Mouse (Mus musculus) thymus, adult 2 months (tissue): ENCODE measurements around the gene Pced1b. TPM values are rescaled to one million over a fixed set of nuclear protein-coding genes. Genes with fewer than 3 reads are reported as not detected.

Experiments
- DNase-seq: peaks from one replicate; pipeline ENCODE4 v3.0.0; 2021
- H3K27ac ChIP-seq: fragments of 200-500 bp; 2 replicates; pipeline ENCODE4 v1.5.1; 2012; ENCODE audit warnings: low read length, control low read depth; ENCODE audit not compliant: control insufficient read depth, insufficient read depth
- H3K27me3 ChIP-seq: fragments of 200-500 bp; 2 replicates; pipeline ENCODE4 v1.6.1; 2012; ENCODE audit warnings: mild to moderate bottlenecking, low read length, moderate library complexity, mixed read lengths; ENCODE audit not compliant: control insufficient read depth, insufficient read depth
- H3K36me3 ChIP-seq: fragments of 200-500 bp; 2 replicates; pipeline ENCODE4 v1.6.1; 2012; ENCODE audit warnings: mild to moderate bottlenecking, low read length, moderate library complexity; ENCODE audit not compliant: control insufficient read depth, insufficient read depth
- H3K4me1 ChIP-seq: fragments of 200-500 bp; replicated peaks from 2 replicates; pipeline ENCODE4 v1.6.1; 2012; ENCODE audit warnings: low read length; ENCODE audit not compliant: control insufficient read depth, insufficient read depth
- H3K4me3 ChIP-seq: fragments of 200-500 bp; 2 replicates; pipeline ENCODE4 v1.5.1; 2012; ENCODE audit warnings: mild to moderate bottlenecking, low read length, control low read depth, moderate library complexity; ENCODE audit not compliant: control insufficient read depth, insufficient read depth
- CTCF ChIP-seq: fragments of 200-500 bp; IDR thresholded peaks from 2 replicates; pipeline ENCODE4 v1.5.1; 2012; ENCODE audit warnings: mild to moderate bottlenecking, control low read depth, low read length, moderate library complexity, borderline replicate concordance; ENCODE audit not compliant: control insufficient read depth, poor library complexity, insufficient read depth; ENCODE audit errors: extremely low read depth
- POLR2A ChIP-seq: fragments of 200-500 bp; IDR thresholded peaks from 2 replicates; pipeline ENCODE4 v1.6.1; 2012; ENCODE audit warnings: mild to moderate bottlenecking, low read length, control low read depth, moderate library complexity; ENCODE audit not compliant: control insufficient read depth, poor library complexity, insufficient read depth; ENCODE audit errors: extremely low read depth
- WGBS: fragments of 180-500 bp; shearing (Covaris S2); methylation state at CpG from one replicate; pipeline ENCODE4 v1.1.7; 2018; 5-methylcytosine and 5-hydroxymethylcytosine counted together
- polyA plus RNA-seq: library from polyadenylated mRNA; depleted of rRNA; stranded (reverse); fragments of >200 nt; gene quantifications from 2 replicates; pipeline ENCODE4 v1.2.3, GENCODE M21; 2012

Gene Pced1b
- polyA plus RNA-seq, 1 experiment = 26.7 TPM

DNA sequence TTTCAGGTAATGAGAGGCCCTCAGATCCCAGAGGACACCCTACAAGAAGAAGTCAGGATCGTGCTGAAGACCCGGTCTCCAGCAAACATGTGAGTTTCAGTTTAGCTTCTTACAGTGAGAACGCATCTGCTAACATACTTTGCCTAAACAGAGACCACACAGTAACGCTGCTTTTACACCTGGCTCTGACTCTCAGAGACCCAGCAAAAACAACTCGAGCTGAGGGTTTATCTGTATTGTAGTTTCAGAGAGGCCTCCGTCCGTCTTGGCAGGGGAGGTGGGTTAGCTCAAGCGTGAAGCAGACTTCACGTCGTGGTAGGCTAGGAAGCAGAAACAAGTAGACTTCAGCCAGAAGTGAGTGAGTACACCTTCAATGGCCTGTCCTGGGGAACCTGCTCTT is 30.4 kb downstream of the Pced1b start:
- Histone ChIP-seq H3K4me3 (no peak overlapping the region), H3K4me1 (no peaks in the 10 kb centered on the region), H3K27me3 (no peaks in the 10 kb centered on the region), H3K27ac (no peak overlapping the region), H3K36me3 (no peaks in the 10 kb centered on the region)
- DNase-seq = no peak
- no peak for TF ChIP-seq POLR2A
- 94% methylated on average over 10 of the region's 10 CpGs for WGBS

GRCm38 (mm10) chr15:97278340-97278948 is 31.5 kb downstream of the Pced1b start:
- 96% methylated on average over 9 of the region's 9 CpGs for WGBS
- no peak for DNase-seq
- Histone ChIP-seq H3K4me1 (no peaks in the 10 kb centered on the region), H3K36me3 (no peaks in the 10 kb centered on the region), H3K27ac (no peak overlapping the region), H3K27me3 (no peaks in the 10 kb centered on the region), H3K4me3 (no peak overlapping the region)
- no peak for TF ChIP-seq POLR2A
- no peak for TF ChIP-seq CTCF

- DNase-seq = no peak
- Histone ChIP-seq H3K36me3 (no peaks in the 10 kb centered on the region), H3K4me1 (no peaks in the 10 kb centered on the region), H3K27me3 (no peaks in the 10 kb centered on the region), H3K4me3 (no peak overlapping the region), H3K27ac (no peak overlapping the region)
- WGBS = 96% methylated on average over 8 of the region's 8 CpGs
- TF ChIP-seq CTCF (no peak), POLR2A (no peak)
These were observed 33.2 kb downstream of the Pced1b start for GRCm38 (mm10) chr15:97280131-97280530.

DNA sequence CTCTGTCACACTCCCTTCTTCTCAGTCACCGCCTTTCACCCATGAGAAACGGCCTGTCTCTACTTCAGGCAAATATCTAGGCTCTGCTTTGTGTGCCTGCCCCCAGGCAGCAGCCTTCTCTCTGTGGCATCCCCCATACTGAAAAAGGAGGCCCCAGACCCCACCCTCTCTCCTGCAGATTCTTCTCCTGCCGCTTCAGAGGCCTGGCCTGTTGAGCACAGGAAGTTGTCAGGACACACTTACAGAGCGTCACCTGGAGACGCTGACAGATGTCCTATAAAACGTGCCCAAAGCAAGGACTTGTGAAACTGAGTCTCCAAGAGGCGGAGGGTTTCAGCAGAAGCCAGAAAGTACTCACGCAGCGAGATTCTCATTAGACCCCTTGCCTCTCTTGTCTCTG is 33.9 kb downstream of the Pced1b start:
- Histone ChIP-seq H3K4me3 (no peak overlapping the region), H3K36me3 (no peaks in the 10 kb centered on the region), H3K27ac (no peak overlapping the region), H3K27me3 (no peaks in the 10 kb centered on the region), H3K4me1 (no peaks in the 10 kb centered on the region)
- 79% methylated on average over 9 of the region's 9 CpGs for WGBS
- TF ChIP-seq CTCF (no peak), POLR2A (no peak)
- no peak for DNase-seq

GRCm38 (mm10) chr15:97281712-97282571 is 35.0 kb downstream of the Pced1b start:
- H3K36me3 ChIP-seq = no peaks in the 10 kb centered on the region
- H3K27me3 ChIP-seq = no peaks in the 10 kb centered on the region
- no peak overlapping the region for H3K27ac ChIP-seq
- H3K4me1 ChIP-seq = no peaks in the 10 kb centered on the region
- 97% methylated on average over 10 of the region's 10 CpGs for WGBS
- TF ChIP-seq CTCF (no peak), POLR2A (no peak)
- no peak for DNase-seq
- H3K4me3 ChIP-seq = no peak overlapping the region

DNA sequence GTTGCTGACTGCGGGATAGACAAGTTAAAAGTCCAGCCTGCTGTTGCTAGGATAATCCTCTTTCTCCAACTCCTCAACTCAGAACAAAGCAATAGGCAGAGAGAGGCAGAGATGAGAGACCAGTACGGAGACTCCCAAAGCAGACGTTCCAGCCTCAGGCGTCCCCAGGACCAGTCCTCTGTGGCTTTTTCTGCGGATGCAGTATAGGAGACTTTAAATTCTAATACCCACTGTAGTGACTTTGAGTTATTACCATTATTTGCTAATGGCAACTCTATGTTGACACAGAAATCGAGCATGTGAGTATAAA is 35.6 kb downstream of the Pced1b start:
- 97% methylated on average over 6 of the region's 6 CpGs for whole genome bisulfite sequencing
- Histone ChIP-seq H3K27me3 (no peaks in the 10 kb centered on the region), H3K4me3 (no peak overlapping the region), H3K4me1 (no peaks in the 10 kb centered on the region), H3K36me3 (no peaks in the 10 kb centered on the region), H3K27ac (no peak overlapping the region)
- TF ChIP-seq POLR2A (no peak), CTCF (no peak)
- DNase-seq = no peak
